Mouse (Mus musculus) lung, adult 2 months (tissue): ENCODE data around the gene Mfsd11. TPM values are rescaled to one million over a fixed set of nuclear protein-coding genes. Genes with fewer than 3 reads are reported as not detected.

Experiments
- DNase-seq: peaks from one replicate; pipeline ENCODE4 v3.0.0; 2022
- H3K4me1 ChIP-seq: fragments of 200-500 bp; 2 replicates; pipeline ENCODE4 v1.6.1; 2011; ENCODE audit warnings: low read length; ENCODE audit not compliant: control insufficient read depth, insufficient read depth
- H3K4me3 ChIP-seq: fragments of 200-500 bp; replicated peaks from 2 replicates; pipeline ENCODE3; 2011; ENCODE audit warnings: low read depth, mild to moderate bottlenecking, control low read depth, low read length; ENCODE audit errors: extremely low read depth
- CTCF ChIP-seq: fragments of 200-500 bp; IDR thresholded peaks from 2 replicates; pipeline ENCODE4 v1.5.1; 2011; ENCODE audit warnings: mild to moderate bottlenecking, low read length, control low read depth; ENCODE audit not compliant: insufficient read depth
- POLR2A ChIP-seq: fragments of 200-500 bp; IDR thresholded peaks from 2 replicates; pipeline ENCODE4 v1.6.1; 2011; ENCODE audit warnings: low read depth, mild to moderate bottlenecking, control low read depth, low read length, borderline replicate concordance; ENCODE audit errors: extremely low read depth
- WGBS: fragments of 180-500 bp; shearing (Covaris S2); methylation state at CpG from one replicate; pipeline ENCODE4 v1.1.7; 2018; 5-methylcytosine and 5-hydroxymethylcytosine counted together
- polyA plus RNA-seq: library from polyadenylated mRNA; depleted of rRNA; stranded (reverse); fragments of >200 nt; gene quantifications from 2 replicates; pipeline ENCODE4 v1.2.3, GENCODE M21; 2012

Mfsd11 gene
- polyA plus RNA-seq, 1 experiment, result 22.3 TPM

GRCm38 (mm10) chr11:116834954-116835353, 17.3 kb upstream of the Mfsd11 start:
- H3K4me3 ChIP-seq, result no peak overlapping the region
- no peak for DNase-seq
- no peaks in the 10 kb centered on the region for H3K4me1 ChIP-seq
- TF ChIP-seq CTCF, result no peak
- no peak for TF ChIP-seq POLR2A
- 79% methylated on average over 1 of the region's 1 CpGs for WGBS

- no peak for DNase-seq
- Histone ChIP-seq H3K4me3 (no peak overlapping the region), H3K4me1 (no peaks in the 10 kb centered on the region)
- 80% methylated on average over 4 of the region's 4 CpGs for WGBS
- no peak for TF ChIP-seq POLR2A
- no peak for TF ChIP-seq CTCF
These were observed 16.0 kb upstream of the Mfsd11 start for GRCm38 (mm10) chr11:116836283-116836682.

GRCm38 (mm10) chr11:116837441-116837840, 14.8 kb upstream of the Mfsd11 start:
- Histone ChIP-seq H3K4me1 (peaks cover 4% of the 10 kb centered on the region; the same call in 1 of the 2 replicates), H3K4me3 (no peak overlapping the region)
- TF ChIP-seq POLR2A (no peak), CTCF (no peak)
- no peak for DNase-seq
- 88% methylated on average over 10 of the region's 10 CpGs for WGBS

- WGBS, result 82% methylated on average over 14 of the region's 14 CpGs
- no peak for DNase-seq
- H3K4me1 ChIP-seq, result peaks cover 4% of the 10 kb centered on the region; the same call in 1 of the 2 replicates
These were observed 13.3 kb upstream of the Mfsd11 start for GRCm38 (mm10) chr11:116838936-116839335.

GRCm38 (mm10) chr11:116839601-116840000, 12.6 kb upstream of the Mfsd11 start:
- DNase-seq, result no peak
- no peak for TF ChIP-seq POLR2A
- no peak for TF ChIP-seq CTCF
- 83% methylated on average over 7 of the region's 7 CpGs for WGBS
- H3K4me3 ChIP-seq, result no peak overlapping the region
- peaks cover 6% of the 10 kb centered on the region; the same call in 1 of the 2 replicates for H3K4me1 ChIP-seq

More at GRCm38 (mm10) chr11:116838936-116839335, 13.3 kb upstream of the Mfsd11 start:
- TF ChIP-seq CTCF (no peak), POLR2A (no peak)
- no peak overlapping the region for H3K4me3 ChIP-seq

- WGBS, result 75% methylated on average over 4 of the region's 4 CpGs
These were observed 11.5 kb upstream of the Mfsd11 start for GRCm38 (mm10) chr11:116840748-116841147.

GRCm38 (mm10) chr11:116842531-116843260, 9.5 kb upstream of the Mfsd11 start:
- H3K4me3 ChIP-seq, result peak overlapping the region; percentile 88
- peaks cover 6% of the 10 kb centered on the region; the same call in 1 of the 2 replicates for H3K4me1 ChIP-seq
- DNase-seq, result no peak
- TF ChIP-seq CTCF, result no peak
- TF ChIP-seq POLR2A, result peak; percentile 75; the same call in 1 of the 2 replicates
- WGBS, result under 1% methylated on average over 73 of the region's 73 CpGs

More at GRCm38 (mm10) chr11:116840748-116841147, 11.5 kb upstream of the Mfsd11 start:
- H3K4me1 ChIP-seq, result peaks cover 6% of the 10 kb centered on the region; the same call in 1 of the 2 replicates
- no peak for DNase-seq
- TF ChIP-seq CTCF (no peak), POLR2A (no peak)
- H3K4me3 ChIP-seq, result no peak overlapping the region

- H3K4me3 ChIP-seq, result peak within 1 kb of the TSS; percentile 88
- DNase-seq, result peak; percentile 95
- H3K4me1 ChIP-seq, result peaks cover 6% of the 10 kb centered on the region; the same call in 1 of the 2 replicates
- WGBS, result under 1% methylated on average over 71 of the region's 72 CpGs
- TF ChIP-seq POLR2A (peak; percentile 37; the same call in 1 of the 2 replicates), CTCF (no peak)
These were observed 8.7 kb upstream of the Mfsd11 start, which contains the start of the genes Mettl23 and Jmjd6 for GRCm38 (mm10) chr11:116843261-116844233. TSS of gene Mettl23 (plus strand) at chr11:116843278. TSS of gene Jmjd6 (minus strand) at chr11:116843449.
